Mouse (Mus musculus) ovary, postnatal 14 days (tissue): ENCODE data around the gene Cyb5r3.

Experiments
- DNase-seq: peaks from one replicate; pipeline ENCODE4 v3.0.0; 2022; ENCODE audit warnings: low spot score

Gene Cyb5r3

GRCm38 (mm10) chr15:83169772-83170722 is 2.3 kb downstream of the Cyb5r3 start:
- no peak for DNase-seq

DNA sequence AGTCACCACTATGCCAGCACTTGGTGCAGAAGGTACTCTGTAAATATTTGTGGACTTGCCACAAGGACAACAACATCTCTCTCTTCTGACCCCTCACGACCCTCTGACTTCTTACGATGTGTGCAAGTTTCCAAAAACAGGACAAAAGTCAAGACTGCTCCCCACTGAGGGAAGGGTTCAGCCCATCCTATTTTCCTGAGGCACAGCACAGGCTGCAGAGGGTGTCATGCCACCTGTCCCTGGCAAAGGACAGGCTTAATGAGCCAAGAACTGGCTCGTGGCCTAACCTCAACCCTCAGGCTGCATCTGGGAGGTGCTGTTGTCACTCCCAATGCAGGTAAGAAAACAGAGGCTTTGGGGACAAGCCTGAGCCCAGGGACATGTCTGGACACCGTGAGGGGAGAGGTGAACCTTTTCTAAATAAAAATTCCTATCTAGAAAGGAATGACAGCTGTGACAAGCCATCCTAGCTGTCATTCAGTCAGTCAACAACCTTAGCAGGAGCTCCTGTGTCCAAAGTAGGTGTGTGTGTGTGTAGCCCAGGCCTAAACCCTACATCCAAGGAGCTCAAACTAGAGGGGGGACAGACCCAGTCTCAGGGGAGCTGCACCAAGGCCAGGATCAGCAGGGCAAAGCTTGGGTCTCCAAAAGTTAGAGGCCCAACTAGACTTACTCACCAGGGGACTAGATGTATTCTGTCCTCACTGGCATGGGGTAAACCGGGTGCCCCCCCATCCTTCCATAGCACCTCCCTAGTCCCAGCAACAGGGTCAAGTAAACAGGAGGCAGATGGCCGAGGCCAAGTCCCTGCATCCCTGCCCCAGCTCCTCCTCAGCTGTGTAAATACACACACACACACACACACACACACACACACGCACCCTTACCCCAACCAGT is 3.3 kb downstream of the Cyb5r3 start:
- no peak for DNase-seq

DNA sequence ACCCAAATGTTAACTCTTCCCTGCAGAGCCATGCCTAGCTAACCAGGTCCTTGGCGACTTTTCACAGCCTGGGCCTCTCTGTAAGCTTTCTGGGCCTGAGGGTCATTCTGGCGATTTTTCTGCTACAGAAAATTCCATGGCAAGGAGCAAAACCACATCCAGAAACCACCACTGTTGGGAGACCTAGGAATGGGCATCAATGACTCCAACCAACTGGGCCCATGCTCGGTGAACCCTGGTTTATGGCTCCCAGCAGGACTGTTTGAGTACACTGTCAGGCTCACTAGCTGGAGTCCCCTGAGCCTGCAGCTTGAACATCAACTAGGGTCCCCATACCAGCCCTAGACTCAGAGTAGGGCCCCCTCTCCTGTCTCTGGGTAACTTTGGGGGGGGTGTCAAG is 4.1 kb downstream of the Cyb5r3 start:
- no peak for DNase-seq

DNA sequence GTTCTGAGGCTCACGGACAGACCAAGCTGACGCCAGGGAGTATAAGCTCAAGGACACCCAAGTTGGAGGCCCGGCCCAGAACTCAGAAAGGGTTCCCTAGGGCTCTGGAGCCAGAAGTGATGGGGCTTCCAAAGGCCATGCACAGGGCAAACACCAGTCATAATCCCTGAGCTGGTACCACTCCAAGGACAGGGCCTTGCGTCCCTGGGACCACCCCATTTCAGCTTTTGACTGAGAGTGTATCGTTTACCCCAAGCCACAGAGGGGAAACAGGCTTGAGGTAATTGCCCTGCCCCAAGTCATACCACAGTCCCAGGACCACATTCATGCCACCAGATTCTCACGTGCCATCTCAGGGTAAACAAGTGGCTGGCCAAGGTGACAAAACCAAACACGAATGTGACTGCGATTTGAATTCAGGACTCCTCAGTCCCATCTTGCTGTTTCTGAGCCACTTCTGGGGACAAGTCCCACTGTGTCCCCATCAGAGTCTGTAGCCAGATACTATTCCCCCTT is 4.8 kb downstream of the Cyb5r3 start:
- DNase-seq = no peak

DNA sequence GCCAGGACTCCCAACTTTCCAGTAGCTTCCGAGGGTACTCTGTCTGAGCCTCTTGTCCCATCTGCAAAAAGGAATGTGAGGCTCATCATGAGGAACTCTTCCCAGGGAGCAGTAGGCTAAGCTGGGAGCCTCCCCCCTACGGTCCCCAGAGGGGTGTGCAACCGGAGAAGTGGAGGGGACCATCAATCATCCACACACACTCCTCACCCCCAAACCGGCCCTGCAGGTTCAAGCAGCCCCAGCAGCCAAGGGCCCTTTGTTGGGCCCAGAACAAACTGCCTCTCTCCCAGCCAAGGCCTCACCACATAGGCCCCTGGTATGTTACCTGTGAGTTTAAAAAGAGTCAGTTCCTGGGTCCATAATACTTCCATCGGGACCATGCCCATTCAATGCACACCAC is 5.3 kb downstream of the Cyb5r3 start:
- DNase-seq = no peak

- DNase-seq = no peak
These were observed 5.8 kb downstream of the Cyb5r3 start for GRCm38 (mm10) chr15:83166642-83167041.

GRCm38 (mm10) chr15:83165526-83166315 is 6.7 kb downstream of the Cyb5r3 start:
- DNase-seq = no peak

GRCm38 (mm10) chr15:83164971-83165471 is 7.4 kb downstream of the Cyb5r3 start:
- DNase-seq = no peak

DNA sequence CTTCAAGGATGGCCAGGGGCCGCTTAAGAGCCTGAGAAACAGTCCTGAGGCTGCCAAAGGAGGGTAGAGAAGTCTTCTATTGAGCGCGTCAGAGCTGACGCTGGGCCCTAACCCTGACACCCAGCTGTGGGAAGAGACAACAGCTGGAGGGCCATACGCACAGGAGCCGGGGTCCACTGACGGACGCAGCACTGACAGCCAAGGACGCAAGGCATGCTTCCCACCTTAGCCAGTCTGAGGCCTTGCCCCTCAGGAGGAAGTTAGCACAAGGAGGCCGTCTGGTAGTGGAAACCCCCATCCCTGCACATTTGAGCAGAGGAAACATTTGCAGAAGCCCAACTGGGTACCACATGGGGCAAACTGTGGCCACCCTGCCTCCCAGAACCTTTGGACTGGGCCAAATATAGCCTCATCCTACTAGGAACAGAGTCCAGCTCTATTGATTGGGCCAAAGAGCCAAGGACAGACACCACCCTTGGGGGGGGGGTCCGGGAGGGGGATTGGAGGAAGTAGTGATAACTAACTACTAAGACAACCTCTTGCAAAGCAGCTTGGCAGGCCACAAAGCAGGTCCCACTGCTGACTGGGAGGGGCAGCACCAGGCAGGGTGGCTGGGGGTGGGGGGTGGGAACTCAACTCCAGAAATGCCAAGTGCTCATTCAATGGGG is 9.4 kb downstream of the Cyb5r3 start:
- DNase-seq = no peak

- DNase-seq = no peak
These were observed 10.4 kb downstream of the Cyb5r3 start for GRCm38 (mm10) chr15:83162001-83162400.

DNA sequence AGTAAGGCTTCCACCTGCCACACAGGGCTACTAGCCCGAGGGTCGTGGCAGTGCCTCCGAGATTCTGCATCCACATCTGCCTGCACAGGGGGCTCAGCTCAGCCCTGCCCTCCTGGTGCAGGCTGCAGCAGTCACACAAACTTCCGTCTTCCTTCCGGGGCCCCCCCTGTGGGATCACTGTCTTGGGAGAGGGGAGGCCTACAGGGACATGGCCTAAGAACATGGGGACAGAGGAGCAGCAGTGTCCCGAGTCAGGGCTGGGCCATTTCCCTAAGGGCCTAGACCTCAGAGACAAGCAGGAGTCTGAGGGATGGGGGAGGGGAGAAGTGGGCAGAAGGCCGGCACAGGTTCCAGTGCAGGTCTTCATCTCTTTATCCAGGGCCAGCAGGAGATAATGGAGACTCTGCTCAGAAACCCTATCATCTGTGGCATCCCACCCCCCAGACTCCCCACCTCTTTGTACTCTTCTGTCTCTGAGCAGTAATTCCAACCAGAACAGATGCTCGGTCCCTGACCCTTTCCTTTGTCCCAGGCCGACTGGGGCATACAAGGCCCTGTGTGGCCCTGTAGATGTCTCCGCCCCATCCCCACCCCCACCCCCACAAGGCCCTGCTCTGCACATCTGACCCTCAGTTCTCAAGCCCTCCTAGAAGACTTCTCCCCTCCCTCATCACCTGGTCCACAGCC is 11.2 kb downstream of the Cyb5r3 start:
- no peak for DNase-seq

DNA sequence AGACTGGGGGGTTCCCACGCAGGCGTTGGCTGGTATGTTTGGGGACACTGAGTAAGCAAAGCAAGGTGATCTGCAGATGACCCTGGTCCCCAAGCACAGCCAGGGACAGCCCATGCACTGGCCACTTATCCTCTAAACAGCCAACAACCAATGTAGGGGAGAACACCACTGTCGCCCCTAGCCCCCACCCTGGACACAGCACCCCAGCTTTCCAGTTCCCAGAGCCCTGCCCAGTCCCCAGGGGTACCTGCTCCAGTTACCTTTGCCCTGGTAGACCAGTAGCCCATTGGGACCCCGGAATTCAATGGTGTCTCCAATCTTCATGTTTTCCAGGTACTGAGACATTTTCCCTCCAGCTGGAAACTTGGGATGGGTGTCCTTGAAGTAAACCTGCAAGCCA is 11.8 kb downstream of the Cyb5r3 start:
- DNase-seq = no peak

GRCm38 (mm10) chr15:83159823-83160222 is 12.6 kb downstream of the Cyb5r3 start:
- DNase-seq = no peak

DNA sequence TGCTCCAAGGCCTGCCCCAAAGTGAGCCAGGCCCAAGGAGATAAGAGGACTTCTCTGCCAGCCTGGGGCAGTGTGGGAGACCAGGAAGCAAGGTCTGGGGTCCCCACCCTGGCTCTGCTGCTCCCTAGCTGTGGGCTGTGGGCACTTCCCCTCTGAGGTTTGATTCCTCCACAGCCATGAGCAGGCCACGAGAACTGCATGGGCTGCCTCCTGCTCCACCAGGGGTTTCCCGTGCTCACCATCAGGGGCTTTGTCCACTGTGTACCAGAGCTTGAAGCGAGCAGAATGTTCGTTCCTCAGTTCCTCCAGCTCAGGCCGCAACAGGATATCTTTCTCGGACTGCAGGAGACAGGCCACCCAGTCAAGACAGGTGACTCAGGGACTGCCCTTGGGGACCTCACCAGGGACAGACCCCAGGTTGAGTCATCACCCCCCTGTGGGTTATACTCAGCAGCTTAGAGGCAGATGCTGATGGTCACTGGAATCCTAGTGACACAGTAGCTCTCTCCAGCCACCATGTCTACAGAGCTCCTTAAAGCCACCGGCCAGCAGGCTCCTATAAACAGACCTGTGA is 13.7 kb downstream of the Cyb5r3 start:
- DNase-seq = no peak

- DNase-seq = no peak
These were observed 14.7 kb downstream of the Cyb5r3 start for GRCm38 (mm10) chr15:83157667-83158064.

- peak; percentile 66 for DNase-seq
These were observed 15.3 kb downstream of the Cyb5r3 start for GRCm38 (mm10) chr15:83156929-83157666.

DNA sequence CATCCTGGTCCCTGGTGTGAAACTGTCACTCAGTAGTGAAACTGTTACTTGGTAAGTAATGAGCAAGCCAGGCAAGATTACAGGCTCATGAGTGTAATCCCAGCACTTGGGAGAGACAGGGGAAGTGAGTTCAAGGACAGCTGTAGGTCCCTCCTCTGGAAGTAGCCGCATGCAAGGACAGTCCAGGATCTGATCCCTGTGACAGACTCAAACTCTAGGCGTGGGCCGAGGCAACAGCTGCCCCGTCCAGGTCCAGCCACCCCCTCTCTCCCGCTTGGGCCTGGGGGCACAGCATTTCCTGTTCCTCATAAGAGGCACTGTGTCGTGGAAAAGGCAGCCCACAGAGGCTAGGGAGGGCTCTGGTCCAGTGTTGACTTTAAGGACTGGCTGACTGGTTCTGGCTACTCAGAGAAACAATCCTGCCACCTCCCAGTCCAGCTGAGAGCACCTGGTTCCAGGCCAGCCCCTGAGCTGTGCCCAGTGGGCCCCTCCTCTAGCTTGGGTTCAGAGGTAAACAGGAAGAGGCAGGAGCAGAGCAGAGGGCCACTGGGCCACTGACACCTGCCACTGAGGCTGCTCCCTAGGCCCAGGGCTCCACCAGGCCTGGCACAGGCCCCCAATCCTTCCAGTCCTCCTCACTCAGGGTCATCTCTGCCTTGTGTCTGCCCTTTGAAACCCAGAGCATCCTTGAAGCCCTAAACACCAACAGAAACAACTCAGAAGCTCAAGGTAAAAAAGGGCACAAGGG is 16.5 kb downstream of the Cyb5r3 start:
- DNase-seq = no peak

- no peak for DNase-seq
These were observed 18.1 kb downstream of the Cyb5r3 start for GRCm38 (mm10) chr15:83154309-83154708.

GRCm38 (mm10) chr15:83150694-83151093 is 21.7 kb downstream of the Cyb5r3 start:
- no peak for DNase-seq
